Mouse (Mus musculus) bone marrow macrophage, adult 2 months (primary cell): Measurements from ENCODE around the gene Fstl5.
"Not testable (repeated sequence)": the region's sequence is repeated elsewhere in the genome, so short reads cannot be mapped to it uniquely, and the experiment has no call there.

Source experiments
- CTCF ChIP-seq: IDR thresholded peaks from 2 replicates; pipeline ENCODE4 v1.5.1; 2012; ENCODE audit warnings: low read depth, mild to moderate bottlenecking, low read length, moderate library complexity
- POLR2A ChIP-seq: IDR thresholded peaks from 2 replicates; pipeline ENCODE4 v1.6.1; 2012; ENCODE audit warnings: mild to moderate bottlenecking, low read depth, low read length, borderline replicate concordance

DNA sequence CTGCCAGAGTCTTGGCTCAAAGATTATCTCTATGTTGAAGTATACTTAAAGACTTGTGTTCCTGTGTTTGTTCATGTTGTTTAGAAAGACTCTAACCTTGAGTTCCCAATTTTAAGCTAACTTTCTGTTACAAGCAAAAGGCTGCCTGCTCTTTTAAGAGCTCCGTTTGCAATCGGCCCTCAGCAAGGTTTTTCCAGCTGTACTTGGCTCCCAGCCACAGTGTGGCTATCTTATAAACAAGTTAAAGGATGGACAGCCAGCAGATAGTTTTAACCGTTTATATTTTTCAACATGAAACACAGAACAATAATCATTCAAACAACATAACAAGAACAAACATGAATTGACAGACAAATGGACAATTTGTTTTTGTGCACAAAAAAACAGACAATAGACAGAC is 433.8 kb downstream of the Fstl5 start:
- not testable (repeated sequence) for TF ChIP-seq CTCF, POLR2A
